Mouse (Mus musculus) left cerebral cortex, adult 18-20 months (tissue): ENCODE data around the gene Nrn1l. TPM values are rescaled to one million over a fixed set of nuclear protein-coding genes. Genes with fewer than 3 reads are reported as not detected.

ENCODE experiments used
- DNase-seq, 2 experiments: peaks; one replicate each; pipeline ENCODE4 v3.0.0; 2021 to 2022; ENCODE audit warnings: low spot score in 2 of 2, mixed read lengths in 1 of 2
- long read RNA-seq, 2 experiments: library from polyadenylated mRNA; stranded (forward); transcript quantifications; one replicate each; pipeline ENCODE4 v2.0.0; 2021
- total RNA-seq, 2 experiments: library from RNA; stranded (reverse); gene quantifications; 2 replicates each; pipeline ENCODE4 v1.2.3; 2021

Nrn1l gene
- 1 to 10 TPM; 3.6 to 4.1 TPM for total RNA-seq
- long read RNA-seq, experiment 1, partial matches to known transcripts = 0 of 4 reads
- long read RNA-seq, experiment 1, other reads (novel, unspliced or antisense) = 2 of 4 reads
- long read RNA-seq, experiment 2, partial matches to known transcripts = 0 of 4 reads
- long read RNA-seq, experiment 2, other reads (novel, unspliced or antisense) = 2 of 4 reads

DNA sequence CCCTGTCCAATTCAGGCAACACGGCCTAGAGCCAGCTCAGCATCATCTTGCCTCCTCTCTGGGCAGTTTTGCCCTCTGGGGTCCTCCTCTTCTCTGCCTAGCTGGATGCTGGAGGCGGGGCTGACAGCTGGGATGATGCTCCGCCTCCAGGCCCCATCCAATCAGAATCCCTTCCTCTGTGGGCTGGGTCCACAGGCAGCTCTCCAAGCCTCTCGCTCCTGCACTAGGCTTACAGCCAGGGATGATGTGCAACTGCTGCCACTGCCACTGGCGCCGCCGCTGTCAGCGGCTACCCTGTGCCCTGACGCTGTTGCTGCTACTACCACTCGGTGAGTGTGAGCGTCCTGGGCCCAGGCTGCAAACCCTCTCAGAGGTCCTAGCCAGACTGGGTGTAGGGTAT is at the start of gene Nrn1l:
Nrn1l (plus strand) TSS at position 229 of the 400 bp plus-strand sequence.
- peak; percentile 73 to 82 for DNase-seq

DNA sequence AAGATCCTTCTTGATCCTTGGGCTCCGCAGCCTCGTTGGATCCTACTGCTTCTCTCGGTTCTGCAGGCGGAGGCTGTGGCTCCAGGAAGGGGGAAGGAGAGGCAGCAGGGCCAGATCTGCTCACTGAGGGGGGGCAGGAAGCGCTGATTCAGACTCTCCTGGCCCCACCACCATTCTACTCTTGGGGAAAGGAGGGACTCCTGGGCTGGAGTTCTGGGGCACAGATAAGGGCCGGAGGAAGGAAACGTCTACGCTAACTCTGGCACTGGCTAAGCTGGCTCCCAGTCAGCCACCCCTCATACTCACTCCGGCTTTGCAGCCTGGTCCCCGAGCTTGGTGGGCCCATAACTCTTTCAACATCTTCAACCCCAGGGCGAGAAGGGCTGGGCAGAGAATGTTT is 46.7 kb upstream of the Nrn1l start:
- DNase-seq = no peak

GRCm38 (mm10) chr8:105850014-105850413 is 43.4 kb upstream of the Nrn1l start:
- DNase-seq = no peak

- DNase-seq = no peak
Observed at GRCm38 (mm10) chr8:105850611-105851010, 42.8 kb upstream of the Nrn1l start.

DNA sequence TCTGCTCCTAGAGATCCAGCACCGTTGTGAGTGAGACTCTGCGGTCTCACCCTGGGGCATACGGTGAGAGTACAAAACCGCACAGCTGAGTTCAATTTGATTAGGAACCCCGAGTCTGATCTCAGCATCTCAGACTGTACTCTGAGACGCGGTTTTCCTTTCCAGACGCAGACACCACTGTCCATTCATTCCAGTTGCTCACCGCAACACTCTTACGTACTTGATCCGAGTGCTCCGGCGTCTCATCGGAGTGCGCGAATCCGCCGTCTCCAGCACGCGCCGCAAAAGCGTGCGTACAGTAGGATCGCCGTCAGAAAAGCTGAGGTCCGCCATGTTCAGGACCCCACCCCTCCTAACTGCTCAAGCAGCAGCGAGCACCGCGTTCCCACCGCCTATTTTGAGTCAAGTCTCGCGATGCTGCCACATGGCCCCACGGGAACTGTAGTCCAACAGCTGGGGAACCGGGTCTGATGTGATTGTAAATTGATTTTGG is 41.7 kb upstream of the Nrn1l start:
- peak; percentile 89 to 91 for DNase-seq

DNA sequence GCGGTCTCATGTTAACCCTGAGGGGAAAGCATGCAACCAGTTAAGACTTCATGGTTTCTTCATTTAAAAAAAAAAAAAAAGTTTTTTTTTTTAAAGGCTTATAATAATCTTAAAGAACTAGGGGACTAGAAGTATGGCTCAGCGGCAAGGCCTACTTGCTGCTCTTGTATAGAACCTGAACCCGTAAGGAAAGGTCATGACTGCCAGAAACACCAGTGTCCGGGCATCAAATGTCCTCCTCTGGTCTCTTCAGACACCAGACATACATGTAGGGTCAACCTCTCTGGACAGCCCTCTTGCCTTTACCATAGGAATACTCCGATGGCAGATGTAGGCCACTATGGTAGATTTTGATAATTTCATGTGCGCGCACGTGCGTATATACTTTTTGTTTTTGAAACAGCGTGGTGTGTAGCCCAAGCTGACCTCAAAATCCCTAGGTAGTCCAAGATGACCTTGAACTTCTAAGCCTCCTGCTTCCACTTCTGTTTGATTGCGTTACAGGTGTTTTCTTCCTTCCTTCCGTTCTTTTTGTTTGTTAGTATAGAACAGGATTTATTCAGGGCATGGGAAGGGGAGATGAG is 41.1 kb upstream of the Nrn1l start:
- no peak for DNase-seq

GRCm38 (mm10) chr8:105853178-105853577 is 40.2 kb upstream of the Nrn1l start, which contains the start of gene Cenpt:
Cenpt (minus strand) TSS chr8:105853278.
- no peak for DNase-seq

DNA sequence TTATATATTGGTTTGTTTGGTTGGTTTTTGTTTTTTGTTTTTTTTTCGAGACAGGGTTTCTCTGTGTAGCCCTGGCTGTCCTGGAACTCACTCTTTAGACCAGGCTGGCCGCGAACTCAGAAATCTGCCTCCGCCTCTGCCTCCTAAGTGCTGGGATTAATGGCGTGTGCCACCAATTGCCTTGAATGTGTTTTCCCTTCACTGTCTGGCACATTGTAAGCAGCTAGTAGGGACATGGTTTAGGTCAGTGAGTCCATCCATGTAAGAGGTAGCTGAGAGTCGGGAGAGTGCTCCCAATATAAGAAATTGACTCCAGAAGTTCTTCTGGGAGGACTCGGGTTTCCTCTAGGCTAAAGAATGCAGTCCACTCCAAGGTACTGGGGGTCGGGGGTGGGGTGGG is 39.1 kb upstream of the Nrn1l start:
- no peak for DNase-seq

GRCm38 (mm10) chr8:105854715-105855216 is 38.6 kb upstream of the Nrn1l start, which contains the start of gene Thap11:
Thap11 (plus strand) TSS chr8:105855132.
- peak; percentile 90 to 91 for DNase-seq

DNA sequence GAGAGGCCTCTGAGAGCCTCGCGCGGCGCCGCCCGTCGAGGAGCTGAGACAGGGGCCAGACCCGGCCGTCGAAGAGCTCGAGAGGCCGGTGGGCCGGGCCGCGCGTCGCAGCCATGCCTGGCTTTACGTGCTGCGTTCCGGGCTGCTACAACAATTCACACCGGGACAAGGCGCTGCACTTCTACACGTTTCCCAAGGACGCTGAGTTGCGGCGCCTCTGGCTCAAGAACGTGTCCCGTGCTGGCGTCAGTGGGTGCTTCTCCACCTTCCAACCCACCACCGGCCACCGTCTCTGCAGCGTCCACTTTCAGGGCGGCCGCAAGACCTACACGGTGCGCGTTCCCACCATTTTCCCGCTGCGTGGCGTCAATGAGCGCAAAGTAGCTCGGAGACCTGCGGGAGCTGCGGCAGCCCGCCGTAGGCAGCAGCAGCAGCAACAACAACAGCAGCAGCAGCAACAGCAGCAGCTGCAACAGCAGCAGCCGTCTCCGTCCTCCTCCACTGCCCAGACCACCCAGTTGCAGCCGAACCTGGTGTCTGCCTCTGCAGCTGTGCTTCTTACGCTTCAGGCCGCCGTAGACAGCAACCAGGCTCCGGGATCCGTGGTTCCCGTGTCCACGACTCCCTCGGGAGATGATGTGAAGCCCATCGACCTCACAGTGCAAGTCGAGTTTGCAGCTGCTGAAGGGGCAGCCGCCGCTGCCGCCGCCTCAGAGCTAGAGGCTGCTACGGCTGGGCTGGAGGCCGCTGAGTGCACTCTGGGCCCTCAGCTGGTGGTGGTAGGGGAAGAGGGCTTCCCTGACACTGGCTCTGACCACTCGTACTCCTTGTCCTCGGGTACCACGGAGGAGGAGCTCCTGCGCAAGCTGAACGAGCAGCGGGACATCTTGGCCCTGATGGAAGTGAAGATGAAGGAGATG is 37.9 kb upstream of the Nrn1l start:
- peak; percentile 47 to 61 for DNase-seq

GRCm38 (mm10) chr8:105856168-105856835 is 37.1 kb upstream of the Nrn1l start:
- no peak for DNase-seq

DNA sequence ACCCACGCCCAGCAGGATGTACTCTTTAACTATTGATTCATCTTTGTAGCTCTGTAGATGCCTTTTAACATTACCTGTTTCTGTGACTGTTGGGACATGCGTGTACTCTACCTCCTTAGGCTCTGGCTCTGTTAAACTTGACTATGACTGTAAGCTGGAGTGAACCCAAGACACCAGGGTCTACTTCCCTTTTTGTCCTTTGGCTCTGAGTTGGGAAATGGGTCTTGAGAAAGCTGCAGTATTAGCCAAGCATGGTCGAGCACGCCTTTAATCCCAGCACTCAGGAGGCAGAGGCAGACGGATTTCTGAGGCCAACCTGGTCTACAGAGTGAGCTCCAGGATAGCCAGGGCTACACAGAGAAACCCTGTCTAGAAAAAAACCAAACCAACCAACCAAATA is 34.9 kb upstream of the Nrn1l start:
- DNase-seq = no peak

DNA sequence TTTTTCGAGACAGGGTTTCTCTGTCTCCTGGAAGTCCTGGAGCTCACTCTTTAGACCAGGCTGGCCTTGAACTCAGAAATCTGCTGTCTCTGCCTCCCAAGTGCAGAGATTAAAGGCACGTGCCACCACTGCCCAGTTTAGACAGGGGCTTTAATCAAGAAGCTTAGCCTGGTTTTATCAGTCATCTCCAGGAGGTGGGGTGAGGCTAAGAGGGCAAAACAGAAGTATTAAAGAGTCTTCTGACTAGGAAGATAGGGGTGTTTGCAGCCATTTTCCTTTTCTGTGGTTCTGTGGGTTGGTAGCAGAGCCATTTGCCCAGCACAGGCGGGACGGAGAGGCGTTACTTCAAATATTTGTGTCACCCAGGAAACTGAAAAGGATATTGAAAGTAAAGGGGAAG is 34.1 kb upstream of the Nrn1l start:
- no peak for DNase-seq

DNA sequence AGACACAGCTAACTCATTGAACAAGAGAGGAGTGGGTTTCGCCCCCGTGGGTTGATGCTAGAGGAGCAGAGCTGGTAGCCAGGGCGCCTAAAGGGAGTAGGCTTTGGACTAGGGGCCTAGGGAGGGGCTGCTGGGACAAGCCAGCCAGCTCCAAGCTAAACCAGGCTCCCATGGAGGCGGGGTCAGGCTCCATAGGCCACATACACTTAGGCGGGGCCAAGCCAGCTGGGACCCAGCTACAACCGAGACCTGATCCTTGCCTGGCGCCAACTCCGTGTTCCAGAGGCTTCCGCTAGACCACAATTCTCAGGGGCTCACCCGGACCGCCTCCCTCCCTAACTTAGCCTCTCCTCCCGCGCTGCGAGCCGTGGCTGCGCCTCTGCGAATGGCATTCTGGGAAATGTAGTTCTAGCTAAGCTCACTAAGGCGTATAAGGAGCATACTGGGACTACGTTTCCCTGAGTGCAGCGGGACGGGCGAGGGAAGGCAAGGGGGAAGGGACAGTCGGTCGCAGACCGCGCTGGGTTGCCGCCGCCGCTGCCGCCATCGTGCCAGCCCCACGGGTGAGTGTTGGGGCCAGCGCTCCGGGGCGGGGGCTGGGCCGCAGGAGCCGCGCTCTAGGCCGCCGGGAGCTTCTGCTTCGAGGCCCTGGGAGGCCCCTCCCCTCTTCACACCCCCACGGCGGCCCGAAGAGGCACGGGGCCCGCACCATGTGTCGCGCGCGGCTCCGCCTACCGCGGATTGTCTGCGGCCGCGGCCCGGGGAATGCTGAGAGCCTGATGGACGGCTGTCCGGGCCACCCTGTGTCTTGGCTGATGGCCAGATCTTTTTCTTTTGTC is 33.0 kb upstream of the Nrn1l start, which contains the start of gene Nutf2:
Nutf2 (plus strand) TSS at position 438 of the 839 bp plus-strand sequence.
- peak; percentile 87 to 92 for DNase-seq

DNA sequence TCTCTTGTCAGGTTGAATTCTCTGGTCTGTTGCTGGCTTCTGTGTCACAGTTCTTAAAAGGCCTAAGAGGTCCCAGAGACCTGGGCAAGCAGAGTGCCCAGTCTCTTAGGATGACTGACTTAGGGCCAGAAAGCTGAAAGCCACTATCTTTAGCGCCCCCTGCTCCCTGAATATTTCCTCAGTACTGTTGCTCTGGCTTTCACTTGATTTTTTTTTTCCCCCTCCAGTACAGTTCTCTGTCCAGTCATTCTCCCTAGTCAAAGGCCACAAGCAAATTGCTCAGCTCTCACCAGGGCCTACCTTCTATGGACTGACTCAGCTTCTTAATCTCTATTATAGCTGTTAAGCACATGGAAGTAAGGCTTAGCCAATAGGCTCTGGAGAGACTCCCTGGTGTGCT is 31.4 kb upstream of the Nrn1l start:
- no peak for DNase-seq

DNA sequence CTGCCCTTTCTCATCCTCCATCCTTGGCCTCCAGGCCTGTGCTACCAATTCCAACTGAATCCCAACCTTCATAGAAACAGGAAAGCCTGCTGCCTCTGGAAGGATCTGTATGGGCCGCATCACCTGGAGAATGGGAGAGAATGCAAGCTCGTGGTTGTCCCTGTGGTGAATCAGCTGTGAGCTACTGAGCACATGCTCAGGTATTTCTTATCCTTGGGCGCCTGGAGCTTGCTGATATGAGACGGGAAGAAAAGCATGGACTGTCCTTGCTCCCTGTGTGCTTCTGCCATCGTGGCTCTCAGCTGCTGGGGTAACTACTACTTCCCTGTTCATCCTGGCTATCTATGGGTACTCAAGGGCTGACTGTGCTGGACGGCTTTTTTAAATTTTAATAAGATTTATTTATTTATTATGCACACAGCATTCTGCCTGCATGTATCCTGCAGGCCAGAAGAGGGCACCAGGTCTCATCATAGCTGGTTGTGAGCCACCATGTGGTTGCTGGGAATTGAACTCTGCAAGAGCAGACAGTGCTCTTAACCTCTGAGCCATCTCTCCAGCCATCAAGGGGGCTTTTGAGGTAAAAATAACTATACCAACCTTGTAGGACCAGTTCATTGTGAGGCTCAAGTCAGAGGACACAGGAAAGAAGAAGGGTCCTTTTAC is 26.9 kb upstream of the Nrn1l start:
- DNase-seq = no peak

DNA sequence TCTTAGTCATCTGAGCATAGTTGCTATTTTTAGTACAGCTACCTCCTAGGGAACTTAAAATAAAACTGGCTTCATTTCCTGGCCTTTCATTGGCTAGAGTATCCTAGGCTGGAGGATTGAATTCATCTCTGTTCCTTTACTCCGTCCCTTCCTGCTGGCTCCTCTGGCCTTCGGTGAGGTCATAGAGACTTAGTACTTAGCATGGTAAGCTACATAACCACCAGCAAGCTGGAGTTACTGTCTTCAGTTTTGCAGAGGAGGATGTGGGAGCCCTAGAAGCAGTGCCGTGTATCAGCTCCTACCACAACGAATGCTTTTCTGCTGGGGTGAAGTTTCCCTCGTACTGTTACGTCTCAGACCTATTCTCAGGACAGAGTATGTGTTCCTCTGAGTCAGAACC is 19.1 kb upstream of the Nrn1l start:
- no peak for DNase-seq

- peak; percentile 84 for DNase-seq
Observed at GRCm38 (mm10) chr8:105880754-105881520, 12.4 kb upstream of the Nrn1l start, which contains the start of gene Edc4. Edc4 (plus strand) TSS chr8:105880881.
